Mouse (Mus musculus): ENCODE results near the gene Snapc4.

DNA sequence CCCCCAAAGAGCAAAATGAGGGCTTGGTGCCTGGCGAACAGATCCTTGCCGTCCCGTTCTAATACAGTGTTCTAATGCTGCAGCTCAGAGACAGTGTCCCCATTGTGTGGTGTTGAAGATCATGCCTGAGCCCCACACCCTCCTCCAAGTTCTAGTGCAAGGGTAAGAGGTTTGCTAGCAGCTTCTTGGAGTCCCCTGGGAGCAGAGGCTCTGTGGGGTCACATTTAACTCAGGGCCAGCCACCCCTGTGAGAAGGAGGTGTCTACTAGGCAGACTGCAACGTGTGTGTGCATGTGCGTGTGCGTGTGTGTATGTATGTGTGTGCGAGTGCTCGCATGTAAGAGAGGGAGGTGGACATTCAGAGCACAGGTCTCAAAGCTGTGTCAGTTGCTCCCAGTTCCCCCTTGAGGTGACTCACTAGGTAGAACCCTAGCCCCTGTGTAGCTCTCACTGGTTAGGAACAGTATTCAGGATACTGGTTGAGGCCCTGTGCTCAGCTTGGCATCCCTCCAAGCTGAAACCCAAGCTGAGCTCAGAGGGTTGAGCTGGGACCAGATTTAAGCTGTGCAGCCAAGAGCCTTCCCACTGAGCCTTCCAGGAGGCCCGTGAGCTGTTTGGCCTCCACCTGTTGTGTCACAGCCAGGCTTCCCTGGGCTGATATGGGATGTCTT lies 63.7 kb downstream of the Snapc4 start:
- TF ChIP-seq CTCF (IDR thresholded peaks at IDR 0.05; ENCODE audit: low read depth) (no peak), EP300 (optimal IDR thresholded peaks at IDR 0.05) (no peak)
